Mouse (Mus musculus) brain, embryonic 14.5 days (tissue): ENCODE data around the gene Pycr1. TPM values are rescaled to one million over a fixed set of nuclear protein-coding genes. Genes with fewer than 3 reads are reported as not detected.

ENCODE experiments used
- DNase-seq: peaks from one replicate; pipeline ENCODE4 v3.0.0-alpha.2; 2011; ENCODE audit warnings: low read depth
- CTCF ChIP-seq: fragments of 200-500 bp; IDR thresholded peaks from 2 replicates; pipeline ENCODE4 v1.5.1; 2012; ENCODE audit warnings: inconsistent platforms, mild to moderate bottlenecking, moderate library complexity, borderline replicate concordance; ENCODE audit not compliant: insufficient read depth, insufficient read length; ENCODE audit errors: extremely low read depth
- POLR2A ChIP-seq: fragments of 200-500 bp; IDR thresholded peaks from 2 replicates; pipeline ENCODE4 v1.6.1; 2012; ENCODE audit warnings: mild to moderate bottlenecking, inconsistent platforms, borderline replicate concordance; ENCODE audit not compliant: poor library complexity, insufficient read depth, insufficient read length, severe bottlenecking; ENCODE audit errors: extremely low read depth
- polyA plus RNA-seq: library from polyadenylated mRNA; depleted of rRNA; stranded (reverse); fragments of >200 nt; gene quantifications from 2 replicates; pipeline ENCODE4 v1.2.3, GENCODE M21; 2012

Pycr1 gene
- polyA plus RNA-seq, 1 experiment: 19.9 TPM

DNA sequence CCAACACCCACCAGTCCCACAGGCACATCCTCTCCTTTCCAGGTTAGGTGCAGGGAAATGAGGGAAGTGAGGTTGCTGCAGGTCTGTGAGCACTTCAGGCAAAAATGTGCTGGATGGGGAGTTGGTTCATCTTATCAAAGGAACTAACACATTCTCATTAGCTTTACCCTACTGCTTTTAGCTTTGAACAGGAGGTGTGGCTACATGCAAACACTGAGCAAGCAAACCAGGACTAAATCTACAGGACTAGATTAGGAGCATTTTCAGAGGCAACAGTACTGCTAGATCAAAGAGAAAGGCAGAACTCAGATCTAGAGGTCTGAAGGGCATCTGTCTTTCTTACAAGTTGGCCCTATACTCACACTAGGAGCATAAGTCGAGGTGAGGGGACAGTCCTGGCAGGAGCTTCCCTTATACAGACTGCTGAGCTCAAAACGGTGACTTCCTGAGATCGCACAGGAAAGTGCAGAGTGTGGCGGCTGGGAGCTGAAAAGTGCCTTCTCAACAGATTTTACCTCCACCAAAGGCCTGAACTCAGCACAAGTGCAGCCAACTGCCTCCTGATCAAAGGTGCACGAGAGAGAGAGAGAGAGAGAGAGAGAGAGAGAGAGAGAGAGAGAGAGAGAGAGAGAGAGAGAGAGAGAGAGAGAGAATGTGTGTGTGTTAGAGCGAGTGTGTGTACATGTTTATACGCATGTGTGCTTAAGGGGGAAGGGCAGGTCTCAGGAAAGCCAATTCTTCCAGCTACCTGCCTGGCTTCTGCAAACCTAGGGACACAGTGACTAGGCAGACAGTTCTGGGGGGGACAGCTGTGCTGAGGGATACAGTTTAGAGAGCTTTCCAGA lies 12.5 kb downstream of the Pycr1 start:
- no peak for DNase-seq

GRCm38 (mm10) chr11:120630401-120630871 lies 13.1 kb downstream of the Pycr1 start:
- no peak for DNase-seq
- TF ChIP-seq CTCF (no peak), POLR2A (no peak)

More for the DNA sequence above, 12.5 kb downstream of the Pycr1 start:
- TF ChIP-seq CTCF (no peak), POLR2A (no peak)

DNA sequence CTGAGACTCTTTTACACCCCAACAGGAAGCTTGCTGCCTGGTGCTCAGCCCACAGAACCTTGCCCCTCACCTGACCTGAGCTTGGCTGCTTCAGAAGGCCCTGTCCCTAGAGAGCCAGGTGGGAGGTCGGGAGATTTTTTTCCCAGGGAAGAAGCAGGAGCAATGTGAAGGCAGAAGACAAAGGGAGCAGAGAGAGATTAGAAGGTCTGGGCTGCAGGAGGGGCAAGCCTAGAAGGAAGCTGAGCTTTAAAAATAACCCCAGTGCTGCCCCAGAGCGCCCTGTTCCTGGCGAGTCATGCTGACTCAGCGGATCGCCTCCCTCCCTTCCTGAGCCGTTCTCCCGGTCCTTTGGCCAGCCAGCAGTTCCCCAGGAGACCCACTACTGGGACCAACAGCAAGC lies 13.7 kb downstream of the Pycr1 start:
- no peak for DNase-seq

DNA sequence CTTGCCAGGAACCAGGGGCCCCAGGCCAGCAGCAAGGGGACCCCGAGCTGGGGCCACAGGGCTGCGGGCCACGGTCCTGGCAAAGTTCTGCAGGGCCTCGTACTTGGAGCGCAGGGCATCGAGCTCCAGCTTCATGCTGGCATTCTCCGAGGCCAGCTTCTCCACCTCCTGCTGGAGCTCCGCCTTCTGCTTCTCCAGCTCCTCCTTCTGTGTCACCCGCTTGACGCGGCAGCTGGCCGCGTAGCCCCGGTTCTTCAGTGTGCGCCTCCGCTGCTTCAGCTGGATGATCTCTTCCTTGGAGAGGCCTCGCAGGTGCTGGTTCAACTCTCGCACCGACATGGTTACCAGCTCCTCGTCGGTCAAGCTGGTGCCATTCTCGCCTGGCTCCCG lies 14.2 kb downstream of the Pycr1 start:
- TF ChIP-seq POLR2A (no peak), CTCF (no peak)
- no peak for DNase-seq

More for the DNA sequence above, 13.7 kb downstream of the Pycr1 start:
- TF ChIP-seq CTCF: no peak

GRCm38 (mm10) chr11:120628601-120629340 lies 14.8 kb downstream of the Pycr1 start:
- TF ChIP-seq CTCF (no peak), POLR2A (no peak)
- DNase-seq: no peak

DNA sequence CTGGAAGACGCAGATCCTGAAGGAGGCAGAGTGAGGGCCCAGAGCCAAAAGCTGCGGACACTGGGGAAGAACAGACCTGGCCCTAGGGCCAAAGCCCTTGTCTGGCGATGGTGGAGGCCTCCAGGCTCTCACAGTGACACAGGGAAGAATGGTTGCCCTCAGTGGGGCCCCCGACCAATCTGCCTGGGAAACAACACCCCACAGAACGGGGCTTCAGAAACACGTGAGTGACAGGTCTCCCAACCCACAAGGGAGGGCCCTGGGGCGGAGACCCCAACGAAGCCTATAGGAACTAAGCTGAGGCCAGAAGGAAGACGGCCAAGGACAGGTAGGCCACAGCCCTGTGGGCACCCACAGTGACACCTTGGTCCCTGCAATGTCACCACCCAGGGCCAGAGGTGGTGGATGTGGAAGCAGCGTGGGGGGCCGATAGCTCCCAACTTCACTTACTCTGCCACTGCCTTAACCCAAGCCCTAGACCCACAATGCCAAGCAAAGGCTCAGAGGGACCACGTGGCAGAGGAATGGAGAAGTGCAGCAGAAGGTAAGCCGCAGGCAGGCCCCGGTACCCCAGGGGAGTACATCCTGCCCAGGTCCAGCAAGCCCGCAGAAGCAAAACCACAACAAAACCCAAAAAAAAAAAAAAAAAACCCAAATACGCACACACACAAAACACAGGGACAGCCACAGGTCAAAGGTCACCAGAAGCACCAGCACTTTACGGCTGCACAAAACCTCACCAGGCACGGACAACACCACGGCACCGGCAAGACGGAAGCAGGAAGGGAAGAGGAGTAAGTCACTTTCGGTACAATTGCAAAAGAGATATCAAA lies 15.9 kb downstream of the Pycr1 start:
- TF ChIP-seq POLR2A: no peak
- TF ChIP-seq CTCF: no peak
- DNase-seq: no peak

- TF ChIP-seq POLR2A (no peak), CTCF (no peak)
Measured at GRCm38 (mm10) chr11:120626785-120627467, 16.6 kb downstream of the Pycr1 start.

GRCm38 (mm10) chr11:120625152-120625775 lies 18.3 kb downstream of the Pycr1 start, which contains the start of gene Sirt7:
Gene Sirt7, minus strand, starts transcription at chr11:120625240.
- DNase-seq: no peak
- TF ChIP-seq CTCF: no peak
- no peak for TF ChIP-seq POLR2A

More at GRCm38 (mm10) chr11:120626785-120627467, 16.6 kb downstream of the Pycr1 start:
- no peak for DNase-seq

DNA sequence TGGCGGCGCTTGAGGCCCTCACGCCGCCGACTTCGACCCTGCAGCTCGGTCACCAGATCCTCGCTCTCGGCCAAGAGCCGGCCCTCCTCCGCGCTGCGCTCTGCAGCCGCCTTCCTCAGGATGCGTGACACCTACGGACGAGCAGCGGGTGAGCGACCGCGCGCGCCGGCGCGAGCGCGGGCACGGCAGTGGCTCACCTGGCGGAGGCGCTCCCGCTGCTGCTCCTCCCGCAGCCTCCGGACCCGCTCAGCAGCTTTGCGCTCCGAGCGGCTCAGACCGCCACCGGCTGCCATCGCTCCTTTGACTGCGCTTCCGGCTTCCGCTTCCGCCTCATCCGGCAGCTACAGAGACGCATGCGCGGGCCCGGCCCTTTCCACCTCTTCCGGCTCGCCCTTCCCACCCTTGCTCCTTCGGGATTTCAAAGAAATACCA lies 18.9 kb downstream of the Pycr1 start:
- peak; percentile 95 for DNase-seq
- TF ChIP-seq CTCF: no peak
- peak; percentile 68; the same call in 1 of the 2 replicates for TF ChIP-seq POLR2A

DNA sequence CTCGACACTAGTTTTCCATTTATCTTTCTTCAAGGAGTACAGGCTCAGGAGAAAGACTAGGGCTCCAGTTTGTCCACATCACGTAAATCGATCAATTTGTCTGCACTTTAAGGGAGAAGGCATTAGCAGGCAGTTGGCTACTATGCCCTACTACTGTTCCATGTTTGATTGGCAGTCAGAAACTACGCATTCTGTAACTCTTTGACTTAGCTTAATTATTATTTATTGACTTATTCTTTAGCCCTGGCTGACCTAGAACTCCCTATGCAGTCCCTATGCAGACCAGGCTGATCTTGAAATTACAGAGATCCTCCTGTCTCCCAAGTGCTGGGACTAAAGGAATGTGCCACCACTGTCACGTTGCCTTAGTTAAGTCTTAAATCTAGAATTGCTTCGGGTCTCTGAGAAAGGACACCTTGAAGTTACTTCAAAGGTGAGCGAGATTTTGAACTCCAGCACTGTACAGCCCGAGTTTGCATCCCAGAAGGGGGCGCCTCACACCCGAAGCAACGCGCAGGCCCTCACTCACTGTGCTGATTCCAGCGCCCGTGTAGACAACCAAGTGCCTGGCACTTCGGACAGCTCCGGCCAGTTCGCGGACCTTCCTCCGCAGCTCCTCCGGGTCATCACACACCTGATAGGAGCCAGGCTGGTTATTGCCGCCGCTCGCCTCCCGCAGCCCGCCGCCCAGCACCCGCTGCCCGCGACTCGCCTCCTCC lies 19.4 kb downstream of the Pycr1 start:
- no peak for TF ChIP-seq POLR2A
- TF ChIP-seq CTCF: peak; percentile 61
- DNase-seq: peak; percentile 65

DNA sequence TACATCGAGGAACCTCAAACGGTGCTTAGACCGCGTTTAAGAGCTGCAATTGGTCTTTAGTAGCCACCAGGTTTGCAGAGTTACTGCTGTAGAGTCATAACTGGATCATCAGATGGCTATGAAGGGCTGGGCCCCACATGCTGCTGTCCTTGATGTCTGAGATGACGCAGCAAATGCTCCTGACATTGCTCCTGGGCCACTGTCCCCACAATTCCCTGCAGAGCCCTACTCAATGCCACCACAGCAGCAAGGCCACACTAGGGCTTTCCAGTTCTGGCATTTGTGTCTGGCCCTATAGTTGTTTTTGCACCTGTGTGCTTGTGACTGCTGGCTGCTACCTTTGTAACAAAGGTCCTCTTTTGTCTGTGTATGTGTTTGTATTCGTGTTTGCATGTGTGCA lies 20.8 kb downstream of the Pycr1 start:
- no peak for DNase-seq
- no peak for TF ChIP-seq CTCF
- TF ChIP-seq POLR2A: no peak
